Comparison of ENCODE assay signal across 8 mouse cellular contexts in genomic region chr8:84699861-84700322, GRCm38 (mm10). TPM values are rescaled to one million over a fixed set of nuclear protein-coding genes. Genes with fewer than 3 reads are reported as not detected.
A peak's percentile ranks its signal among the peaks of the same experiment; 100 is the strongest.
DNase-seq lines count a peak whose midpoint lies in the region; ATAC-seq and TF ChIP-seq lines count a peak whose summit lies in the region.

No protein-coding gene starts in this region.

- DNase-seq in Patski (ENCODE audit: low read depth, low spot score): no peak
- DNase-seq in embryonic facial prominence, embryonic 14.5 days (ENCODE audit: low spot score): peak; percentile 79
- DNase-seq in liver, postnatal 0 days: peak; percentile 77
- peak; percentile 69 for DNase-seq in right cerebral cortex, postnatal 14 days
- no peak for DNase-seq in c-Kit-positive CD71-positive TER-119-positive erythroid progenitor cells, embryonic 14.5 days (ENCODE audit: low spot score)

- TF ChIP-seq EP300 in liver, postnatal 0 days (IDR thresholded peaks at IDR 0.05; ENCODE audit: low read depth): peak; percentile 58

- no peak overlapping the region for H3K9ac ChIP-seq in embryonic facial prominence, embryonic 14.5 days (ENCODE audit: low read depth, low read length)
- 0 out of 2 replicates have a peak overlapping the region, but pooled peaks have one; percentile 16 for H3K9ac ChIP-seq in heart, embryonic 11.5 days (ENCODE audit: low read depth, low read length)
- H3K9ac ChIP-seq in kidney, embryonic 15.5 days: no peak overlapping the region
- peak overlapping the region; percentile 35; the same call in 1 of the 2 replicates for H3K9ac ChIP-seq in liver, postnatal 0 days (replicated peaks)

- in situ Hi-C loops in Patski (cut with MboI; ENCODE audit: low pct_unique_long_range_greater_than_20kb): loop anchor here (5.0 kb wide), 2 partner anchors 37 to 117 kb away; no protein-coding TSS in a partner anchor

- H3K36me3 ChIP-seq in C2C12 (ENCODE audit: control insufficient read depth, insufficient read depth): peaks cover 52% of the 10 kb centered on the region
- H3K36me3 ChIP-seq in embryonic facial prominence, embryonic 14.5 days (ENCODE audit: control insufficient read depth, insufficient read depth, low read length): peaks cover 51% of the 10 kb centered on the region
- H3K36me3 ChIP-seq in heart, embryonic 11.5 days (ENCODE audit: control insufficient read depth, insufficient read depth, low read length): peaks cover 25% of the 10 kb centered on the region
- peaks cover 48% of the 10 kb centered on the region for H3K36me3 ChIP-seq in kidney, embryonic 15.5 days
- peaks cover 52% of the 10 kb centered on the region for H3K36me3 ChIP-seq in liver, postnatal 0 days (replicated peaks; ENCODE audit: insufficient read depth, low read length)

- peak; percentile 34 for ATAC-seq in Patski
- ATAC-seq in embryonic facial prominence, embryonic 14.5 days (ENCODE audit: low read depth): no peak
- no peak for ATAC-seq in heart, embryonic 11.5 days (replicated peaks; ENCODE audit: insufficient number of reproducible peaks, low FRiP score, low TSS enrichment)
- peak; percentile 10; the same call in 1 of the 2 replicates for ATAC-seq in kidney, embryonic 15.5 days (replicated peaks; ENCODE audit: low FRiP score)
- ATAC-seq in liver, postnatal 0 days: no peak

- 44% methylated on average over 7 of the region's 7 CpGs for WGBS in embryonic facial prominence, embryonic 14.5 days
- 48% methylated on average over 7 of the region's 7 CpGs for WGBS in heart, embryonic 11.5 days (ENCODE audit: insufficient replicate concordance)
- 58% methylated on average over 7 of the region's 7 CpGs for WGBS in kidney, embryonic 15.5 days
- 27% methylated on average over 7 of the region's 7 CpGs for WGBS in liver, postnatal 0 days (ENCODE audit: insufficient replicate concordance)

- CTCF ChIA-PET in Patski (lab: Charles Lee): interaction anchor here (1.3 to 3.7 kb wide), 6 partner anchors 9 to 115 kb away, joined by 4 to 20 read pairs (median 5); no protein-coding TSS in a partner anchor

- no peak overlapping the region for H3K4me3 ChIP-seq in C2C12 (ENCODE audit: insufficient read depth, poor library complexity, severe bottlenecking)
- no peak overlapping the region for H3K4me3 ChIP-seq in embryonic facial prominence, embryonic 14.5 days (ENCODE audit: low read depth, low read length)
- no peak overlapping the region for H3K4me3 ChIP-seq in heart, embryonic 11.5 days (ENCODE audit: low read depth, low read length)
- no peak overlapping the region for H3K4me3 ChIP-seq in kidney, embryonic 15.5 days (replicated peaks)
- no peak overlapping the region for H3K4me3 ChIP-seq in liver, postnatal 0 days (ENCODE audit: low read depth, low read length)

- H3ac ChIP-seq in C2C12 (ENCODE audit: control insufficient read depth, insufficient read length, low read depth): no peak overlapping the region

- POLR2A ChIA-PET in Patski (lab: Charles Lee): interaction anchor here (0.7 to 2.7 kb wide), 3 partner anchors 35 to 337 kb away, joined by 3 to 6 read pairs (median 3); partner anchors contain the start of gene Tnpo2

- H3K79me2 ChIP-seq in C2C12 (ENCODE audit: control insufficient read depth, insufficient read depth): no peaks in the 10 kb centered on the region

- H3K4me1 ChIP-seq in embryonic facial prominence, embryonic 14.5 days (ENCODE audit: control insufficient read depth, insufficient read depth, low read length): 0 out of 2 replicates have a peak, but pooled peaks cover 2% of the 10 kb centered on the region
- H3K4me1 ChIP-seq in heart, embryonic 11.5 days (ENCODE audit: control insufficient read depth, insufficient read depth, low read length): peaks cover 32% of the 10 kb centered on the region
- peaks cover 36% of the 10 kb centered on the region for H3K4me1 ChIP-seq in kidney, embryonic 15.5 days
- H3K4me1 ChIP-seq in liver, postnatal 0 days (ENCODE audit: insufficient read depth): peaks cover 47% of the 10 kb centered on the region

- no peaks in the 10 kb centered on the region for H3K9me3 ChIP-seq in embryonic facial prominence, embryonic 14.5 days (ENCODE audit: control insufficient read depth, low read length)
- H3K9me3 ChIP-seq in heart, embryonic 11.5 days (replicated peaks; ENCODE audit: control insufficient read depth, low read length): no peaks in the 10 kb centered on the region
- H3K9me3 ChIP-seq in kidney, embryonic 15.5 days (replicated peaks): no peaks in the 10 kb centered on the region
- no peaks in the 10 kb centered on the region for H3K9me3 ChIP-seq in liver, postnatal 0 days (ENCODE audit: low read length)

- TF ChIP-seq CTCF in C2C12 (IDR thresholded peaks at IDR 0.05; ENCODE audit: control insufficient read depth, insufficient read depth, insufficient read length) (peak; percentile 48), Patski (IDR thresholded peaks at IDR 0.05) (no peak)
- TF ChIP-seq CTCF in liver, postnatal 0 days (IDR thresholded peaks at IDR 0.05; ENCODE audit: low read depth): peak; percentile 88

- H3K27me3 ChIP-seq in C2C12 (ENCODE audit: control insufficient read depth, insufficient read depth, insufficient read length): no peaks in the 10 kb centered on the region
- H3K27me3 ChIP-seq in Patski: no peaks in the 10 kb centered on the region
- peaks cover 37% of the 10 kb centered on the region for H3K27me3 ChIP-seq in embryonic facial prominence, embryonic 14.5 days (replicated peaks; ENCODE audit: control insufficient read depth, insufficient read depth, low read length)
- H3K27me3 ChIP-seq in heart, embryonic 11.5 days (ENCODE audit: control insufficient read depth, insufficient read depth, low read length): peaks cover 30% of the 10 kb centered on the region
- peaks cover 40% of the 10 kb centered on the region for H3K27me3 ChIP-seq in kidney, embryonic 15.5 days
- no peaks in the 10 kb centered on the region for H3K27me3 ChIP-seq in liver, postnatal 0 days (ENCODE audit: insufficient read depth, low read length)

- 0 out of 2 replicates have a peak overlapping the region, but pooled peaks have one; percentile 29 for H3K27ac ChIP-seq in embryonic facial prominence, embryonic 14.5 days (replicated peaks; ENCODE audit: low read depth, low read length)
- peak overlapping the region; percentile 91 for H3K27ac ChIP-seq in heart, embryonic 11.5 days (ENCODE audit: low read depth, low read length)
- peak overlapping the region; percentile 77 for H3K27ac ChIP-seq in kidney, embryonic 15.5 days
- peak overlapping the region; percentile 95 for H3K27ac ChIP-seq in liver, postnatal 0 days (ENCODE audit: low read depth)

- H3K79me3 ChIP-seq in C2C12 (ENCODE audit: low read depth): no peaks in the 10 kb centered on the region

- H3K4me2 ChIP-seq in embryonic facial prominence, embryonic 14.5 days (ENCODE audit: low read depth, low read length): peak overlapping the region; percentile 2; the same call in 1 of the 2 replicates
- peak overlapping the region; percentile 29 for H3K4me2 ChIP-seq in heart, embryonic 11.5 days
- H3K4me2 ChIP-seq in kidney, embryonic 15.5 days: no peak overlapping the region
- peak overlapping the region; percentile 37 for H3K4me2 ChIP-seq in liver, postnatal 0 days (ENCODE audit: low read depth, low read length)

TF ChIP-seq in C2C12, 6 proteins besides CTCF, POLR2A, EP300 and RAD21:
- TF ChIP-seq MYOD1 (IDR thresholded peaks at IDR 0.05; ENCODE audit: control insufficient read depth, insufficient read length, low read depth) (no peak), USF1 (IDR thresholded peaks at IDR 0.05; ENCODE audit: low read depth) (no peak), FOSL1 (IDR thresholded peaks at IDR 0.05; ENCODE audit: insufficient read depth, low read length, poor library complexity, severe bottlenecking) (no peak)

RNA-seq across cellular contexts. Expression of gene Lyl1, which starts 1.4 kb away (rescaled TPM):
- 0.04 TPM for polyA plus RNA-seq in C2C12 (2012; fragmentation: generic; extraction: Trizol)
- 0.13 TPM for polyA plus RNA-seq in Patski (2021)
- polyA plus RNA-seq in embryonic facial prominence, embryonic 14.5 days (2014; fragmentation: Nextera tagmentation; extraction: Ambion mirVana): 5.8 and 6.8 TPM in 2 replicates
- 19.5 and 22.9 TPM in 2 replicates for polyA plus RNA-seq in heart, embryonic 11.5 days (2014; fragmentation: Nextera tagmentation; extraction: Ambion mirVana)
- 7.6 and 7.8 TPM in 2 replicates for polyA plus RNA-seq in kidney, embryonic 15.5 days (2015; fragmentation: Nextera tagmentation; extraction: Ambion mirVana)
- 24.6 and 25.7 TPM in 2 replicates for polyA plus RNA-seq in liver, postnatal 0 days (2015; fragmentation: Nextera tagmentation; extraction: Ambion mirVana)

RNA-seq across cellular contexts. Expression of gene Nacc1, which starts 12.2 kb away (rescaled TPM):
- polyA plus RNA-seq in C2C12 (2012; fragmentation: generic; extraction: Trizol) (81.5 TPM), Patski (2021) (109 TPM)
- 19.7 and 20.1 TPM in 2 replicates for polyA plus RNA-seq in embryonic facial prominence, embryonic 14.5 days (2014; fragmentation: Nextera tagmentation; extraction: Ambion mirVana)
- 19.1 and 19.6 TPM in 2 replicates for polyA plus RNA-seq in heart, embryonic 11.5 days (2014; fragmentation: Nextera tagmentation; extraction: Ambion mirVana)
- 23.9 and 25.6 TPM in 2 replicates for polyA plus RNA-seq in kidney, embryonic 15.5 days (2015; fragmentation: Nextera tagmentation; extraction: Ambion mirVana)
- polyA plus RNA-seq in liver, postnatal 0 days (2015; fragmentation: Nextera tagmentation; extraction: Ambion mirVana): 3.3 and 3.6 TPM in 2 replicates

RNA-seq across cellular contexts. Expression of gene Trmt1, which starts 13.8 kb away (rescaled TPM):
- polyA plus RNA-seq in C2C12 (2012; fragmentation: generic; extraction: Trizol): 117 TPM
- 106 TPM for polyA plus RNA-seq in Patski (2021)
- 55.8 and 73.2 TPM in 2 replicates for polyA plus RNA-seq in embryonic facial prominence, embryonic 14.5 days (2014; fragmentation: Nextera tagmentation; extraction: Ambion mirVana)
- polyA plus RNA-seq in heart, embryonic 11.5 days (2014; fragmentation: Nextera tagmentation; extraction: Ambion mirVana): 49.7 and 51.6 TPM in 2 replicates
- 68.7 and 73.8 TPM in 2 replicates for polyA plus RNA-seq in kidney, embryonic 15.5 days (2015; fragmentation: Nextera tagmentation; extraction: Ambion mirVana)
- polyA plus RNA-seq in liver, postnatal 0 days (2015; fragmentation: Nextera tagmentation; extraction: Ambion mirVana): 21.3 TPM in 2 replicates

RNA-seq across cellular contexts. Expression of gene G430095P16Rik, which starts 22.9 kb away (rescaled TPM):
- 2.9 TPM for polyA plus RNA-seq in C2C12 (2012; fragmentation: generic; extraction: Trizol)
- 1.4 TPM for polyA plus RNA-seq in Patski (2021)
- polyA plus RNA-seq in embryonic facial prominence, embryonic 14.5 days (2014; fragmentation: Nextera tagmentation; extraction: Ambion mirVana): 2.0 and 2.7 TPM in 2 replicates
- 3.4 and 5.4 TPM in 2 replicates for polyA plus RNA-seq in heart, embryonic 11.5 days (2014; fragmentation: Nextera tagmentation; extraction: Ambion mirVana)
- 1.9 and 2.3 TPM in 2 replicates for polyA plus RNA-seq in kidney, embryonic 15.5 days (2015; fragmentation: Nextera tagmentation; extraction: Ambion mirVana)
- 4.8 and 6.3 TPM in 2 replicates for polyA plus RNA-seq in liver, postnatal 0 days (2015; fragmentation: Nextera tagmentation; extraction: Ambion mirVana)

RNA-seq across cellular contexts. Expression of gene Ier2, which starts 37.2 kb away (rescaled TPM):
- polyA plus RNA-seq in C2C12 (2012; fragmentation: generic; extraction: Trizol) (61.4 TPM), Patski (2021) (113 TPM)
- polyA plus RNA-seq in embryonic facial prominence, embryonic 14.5 days (2014; fragmentation: Nextera tagmentation; extraction: Ambion mirVana): 45.9 and 50.3 TPM in 2 replicates
- polyA plus RNA-seq in heart, embryonic 11.5 days (2014; fragmentation: Nextera tagmentation; extraction: Ambion mirVana): 52.3 and 55.9 TPM in 2 replicates
- polyA plus RNA-seq in kidney, embryonic 15.5 days (2015; fragmentation: Nextera tagmentation; extraction: Ambion mirVana): 73.4 and 80.3 TPM in 2 replicates
- polyA plus RNA-seq in liver, postnatal 0 days (2015; fragmentation: Nextera tagmentation; extraction: Ambion mirVana): 32.3 and 32.9 TPM in 2 replicates

Comparison
In these comparisons a context has a peak if more than half of its experiments do, and no peak if none do; other contexts are left out.
1. ATAC-seq: peak in Patski (single experiment) and kidney, embryonic 15.5 days (single experiment); none in embryonic facial prominence, embryonic 14.5 days (single experiment), heart, embryonic 11.5 days (single experiment) and liver, postnatal 0 days (single experiment).
2. DNase-seq: peak in embryonic facial prominence, embryonic 14.5 days (single experiment), liver, postnatal 0 days (single experiment) and right cerebral cortex, postnatal 14 days (single experiment); none in Patski (single experiment) and c-Kit-positive CD71-positive TER-119-positive erythroid progenitor cells, embryonic 14.5 days (single experiment).
3. H3K27ac ChIP-seq: peak in every context shown above with its lines; median percentile 95 in liver, postnatal 0 days; 91 in heart, embryonic 11.5 days; 77 in kidney, embryonic 15.5 days; 29 in embryonic facial prominence, embryonic 14.5 days.
4. H3K9ac ChIP-seq: peak in heart, embryonic 11.5 days (single experiment) and liver, postnatal 0 days (single experiment); none in embryonic facial prominence, embryonic 14.5 days (single experiment) and kidney, embryonic 15.5 days (single experiment).